Mouse (Mus musculus) spleen, postnatal 10 days (tissue): ENCODE results near the gene Rftn1.

Experiments
- DNase-seq, 2 experiments: peaks; one replicate each; pipeline ENCODE4 v3.0.0; 2021 to 2022; ENCODE audit warnings: low spot score in 2 of 2

The Rftn1 gene

GRCm38 (mm10) chr17:50094077-50094476 lies 96.4 kb downstream of the Rftn1 start:
- DNase-seq: no peak

- DNase-seq: no peak
Observed at GRCm38 (mm10) chr17:50093356-50093755, 97.1 kb downstream of the Rftn1 start.

GRCm38 (mm10) chr17:50092848-50093247 lies 97.6 kb downstream of the Rftn1 start:
- DNase-seq: no peak

- DNase-seq: no peak
Observed at GRCm38 (mm10) chr17:50091829-50092228, 98.6 kb downstream of the Rftn1 start.

- no peak for DNase-seq
Observed at GRCm38 (mm10) chr17:50089725-50090124, 100.7 kb downstream of the Rftn1 start.

GRCm38 (mm10) chr17:50088054-50088453 lies 102.4 kb downstream of the Rftn1 start:
- no peak for DNase-seq

- no peak for DNase-seq
Observed at GRCm38 (mm10) chr17:50086887-50087286, 103.6 kb downstream of the Rftn1 start.

GRCm38 (mm10) chr17:50084721-50085120 lies 105.8 kb downstream of the Rftn1 start:
- no peak for DNase-seq

- no peak for DNase-seq
Observed at GRCm38 (mm10) chr17:50083937-50084336, 106.5 kb downstream of the Rftn1 start.

GRCm38 (mm10) chr17:50082947-50083346 lies 107.5 kb downstream of the Rftn1 start:
- DNase-seq: no peak

GRCm38 (mm10) chr17:50081647-50082046 lies 108.8 kb downstream of the Rftn1 start:
- DNase-seq: no peak

GRCm38 (mm10) chr17:50080991-50081390 lies 109.5 kb downstream of the Rftn1 start:
- DNase-seq: no peak

- DNase-seq: no peak
Observed at GRCm38 (mm10) chr17:50078749-50079148, 111.7 kb downstream of the Rftn1 start.

GRCm38 (mm10) chr17:50072982-50073965 lies 117.2 kb downstream of the Rftn1 start:
- DNase-seq: no peak

GRCm38 (mm10) chr17:50071602-50071988 lies 118.9 kb downstream of the Rftn1 start:
- peak in 1 of 2 experiments; percentile 56 for DNase-seq

- DNase-seq: no peak
Observed at GRCm38 (mm10) chr17:50070822-50071601, 119.5 kb downstream of the Rftn1 start.

- DNase-seq: peak; percentile 44 to 47
Observed at GRCm38 (mm10) chr17:50069897-50070636, 120.4 kb downstream of the Rftn1 start.

GRCm38 (mm10) chr17:50069205-50069604 lies 121.3 kb downstream of the Rftn1 start:
- no peak for DNase-seq

GRCm38 (mm10) chr17:50068681-50069138 lies 121.8 kb downstream of the Rftn1 start:
- DNase-seq: peak in 1 of 2 experiments; percentile 29

GRCm38 (mm10) chr17:50067774-50068680 lies 122.4 kb downstream of the Rftn1 start:
- DNase-seq: no peak
